Mouse (Mus musculus) urinary bladder, postnatal 36 days (tissue): ENCODE data around the gene Nhp2.
"Not testable (repeated sequence)": the region's sequence is repeated elsewhere in the genome, so short reads cannot be mapped to it uniquely, and the experiment has no call there.

ENCODE experiments used
- DNase-seq, 2 experiments: peaks; one replicate each; pipeline ENCODE4 v3.0.0; 2022; ENCODE audit warnings: low spot score in 2 of 2, mixed read lengths in 1 of 2

Nhp2 gene

DNA sequence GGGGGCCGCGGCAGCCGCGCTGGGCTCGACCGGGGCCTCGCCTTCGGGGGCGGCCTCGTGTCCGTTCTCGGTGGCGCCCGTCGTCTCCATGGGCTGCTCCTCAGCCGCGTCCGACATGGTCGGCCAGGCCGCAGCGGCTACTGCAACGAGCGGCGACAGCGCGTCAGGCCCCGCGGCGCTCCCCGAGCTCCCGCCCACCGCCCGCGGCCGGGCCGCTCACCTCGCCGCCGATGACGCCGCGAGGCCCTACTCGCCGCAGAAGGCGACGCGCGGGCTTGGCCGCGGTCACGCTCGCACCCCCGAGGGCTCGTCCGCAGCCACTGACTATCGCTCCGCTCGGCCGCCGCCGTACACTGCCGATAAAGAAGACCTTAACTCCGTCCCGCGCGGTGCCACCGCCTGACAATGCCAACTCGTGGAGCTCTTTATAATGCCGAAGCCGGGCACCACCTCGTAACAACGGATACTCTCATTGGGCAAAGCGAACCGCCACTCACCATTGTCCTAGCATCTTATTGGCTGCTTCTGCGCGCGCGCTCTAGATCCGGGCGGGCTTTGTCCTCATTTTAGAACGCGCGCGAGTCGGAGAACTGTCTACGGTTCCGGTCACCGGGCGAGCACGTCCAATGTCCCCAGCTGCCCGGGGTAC, 13.0 kb upstream of the Nhp2 start, which contains the start of gene Hnrnpab:
Gene Hnrnpab (minus strand): TSS at position 401 of the 649 bp plus-strand sequence.
- DNase-seq, result peak; percentile 96 to 97

DNA sequence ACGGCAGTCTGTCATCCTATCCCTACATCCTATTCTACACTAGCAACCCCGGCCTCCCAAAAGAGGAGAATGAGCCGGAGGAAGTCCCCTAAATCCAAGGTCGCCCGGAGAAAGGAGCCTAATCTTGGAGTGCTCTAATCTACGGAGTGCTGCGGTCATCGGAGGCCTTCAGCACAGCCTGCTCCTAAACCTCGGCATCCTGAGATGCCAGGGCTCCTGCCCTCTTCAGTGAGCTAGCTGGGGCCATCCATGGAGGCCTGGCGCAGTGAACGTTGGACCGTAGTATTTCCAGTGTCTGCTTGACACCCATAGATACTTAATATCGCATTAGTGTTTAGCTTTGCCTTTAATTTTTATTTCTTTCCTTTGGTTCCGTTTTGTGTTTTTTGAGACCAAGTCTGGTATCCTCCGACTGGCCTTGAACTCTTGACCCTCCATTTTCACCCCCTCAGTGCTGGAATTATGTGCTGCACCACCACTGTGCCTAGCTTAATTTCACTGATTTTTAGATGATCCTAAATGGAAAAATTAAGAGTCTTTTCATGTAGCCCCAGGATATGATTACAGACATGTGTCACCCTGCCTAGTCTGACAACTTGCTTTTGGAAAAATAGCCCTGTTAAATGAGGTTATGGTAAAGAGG, 12.3 kb upstream of the Nhp2 start:
- DNase-seq, result no peak

- DNase-seq, result no peak
Measured at GRCm38 (mm10) chr11:51609266-51609909, 10.1 kb upstream of the Nhp2 start.

DNA sequence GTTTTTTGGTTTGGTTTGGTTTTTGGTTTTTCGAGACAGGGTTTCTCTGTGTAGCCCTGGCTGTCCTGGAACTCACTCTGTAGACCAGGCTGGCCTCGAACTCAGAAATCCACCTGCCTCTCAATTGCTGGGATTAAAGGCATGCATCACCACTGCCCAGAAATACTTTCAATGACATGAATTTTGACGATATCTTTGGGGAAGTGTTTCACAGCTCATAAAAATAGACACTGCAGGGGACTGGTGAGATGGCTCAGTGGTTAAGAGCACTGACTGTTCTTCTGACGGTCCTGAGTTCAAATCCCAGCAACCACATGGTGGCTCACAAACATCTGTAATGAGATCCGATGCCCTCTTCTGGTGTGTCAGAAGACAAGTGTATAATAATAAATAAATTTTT, 9.6 kb upstream of the Nhp2 start:
- DNase-seq, result not testable (repeated sequence)

GRCm38 (mm10) chr11:51614256-51614655, 5.3 kb upstream of the Nhp2 start:
- DNase-seq, result no peak

GRCm38 (mm10) chr11:51615129-51615528, 4.4 kb upstream of the Nhp2 start:
- peak; percentile 32 to 43 for DNase-seq

GRCm38 (mm10) chr11:51615601-51616000, 3.9 kb upstream of the Nhp2 start:
- DNase-seq, result peak; percentile 72 to 82

GRCm38 (mm10) chr11:51616113-51616512, 3.4 kb upstream of the Nhp2 start:
- not testable (repeated sequence) for DNase-seq

GRCm38 (mm10) chr11:51617693-51618092, 1.8 kb upstream of the Nhp2 start:
- peak; percentile 53 to 67 for DNase-seq

DNA sequence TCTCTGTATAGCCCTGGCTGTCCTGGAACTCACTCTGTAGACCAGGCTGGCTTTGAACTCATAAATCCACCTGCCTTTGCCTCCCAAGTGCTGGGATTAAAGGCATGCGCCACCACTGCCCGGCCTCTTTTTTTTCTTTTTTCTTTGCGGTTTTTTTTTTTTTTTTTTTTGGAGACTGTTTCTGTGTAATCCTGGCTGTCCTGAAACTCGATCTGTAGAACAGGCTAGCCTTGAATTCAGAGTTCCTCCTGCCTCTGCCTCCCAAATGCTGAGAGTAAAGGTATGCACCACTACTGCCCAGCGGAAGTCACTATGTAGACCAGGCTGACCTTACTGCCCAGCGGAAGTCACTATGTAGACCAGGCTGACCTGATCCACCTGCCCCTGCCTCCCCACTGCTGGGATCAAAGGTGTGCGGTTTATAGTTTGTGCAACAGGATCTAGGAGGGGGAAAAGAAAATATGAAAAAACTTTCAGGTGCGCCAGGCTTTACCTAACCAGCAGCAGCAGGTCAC, 584 bp upstream of the Nhp2 start:
- DNase-seq, result no peak

DNA sequence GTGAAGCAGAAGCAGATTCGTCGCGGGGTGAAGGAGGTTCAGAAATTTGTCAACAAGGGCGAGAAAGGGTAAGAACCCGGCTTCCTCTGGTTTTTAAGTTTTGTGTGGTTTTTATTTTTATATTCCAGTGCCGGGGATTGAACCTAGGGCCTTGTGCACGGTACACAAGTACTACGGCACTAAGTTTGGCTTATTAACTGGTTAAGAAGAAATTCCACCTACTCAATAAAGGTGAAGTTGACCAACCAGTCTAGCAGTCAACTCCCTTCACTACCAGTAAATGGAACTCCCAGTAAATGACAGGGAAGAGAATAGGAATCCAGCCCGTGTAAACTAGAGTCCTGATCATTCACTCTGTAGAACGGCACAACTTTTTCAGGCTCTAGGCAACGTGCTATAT, 549 bp downstream of the Nhp2 start:
- no peak for DNase-seq

GRCm38 (mm10) chr11:51621776-51622175, 2.2 kb downstream of the Nhp2 start:
- DNase-seq, result no peak

DNA sequence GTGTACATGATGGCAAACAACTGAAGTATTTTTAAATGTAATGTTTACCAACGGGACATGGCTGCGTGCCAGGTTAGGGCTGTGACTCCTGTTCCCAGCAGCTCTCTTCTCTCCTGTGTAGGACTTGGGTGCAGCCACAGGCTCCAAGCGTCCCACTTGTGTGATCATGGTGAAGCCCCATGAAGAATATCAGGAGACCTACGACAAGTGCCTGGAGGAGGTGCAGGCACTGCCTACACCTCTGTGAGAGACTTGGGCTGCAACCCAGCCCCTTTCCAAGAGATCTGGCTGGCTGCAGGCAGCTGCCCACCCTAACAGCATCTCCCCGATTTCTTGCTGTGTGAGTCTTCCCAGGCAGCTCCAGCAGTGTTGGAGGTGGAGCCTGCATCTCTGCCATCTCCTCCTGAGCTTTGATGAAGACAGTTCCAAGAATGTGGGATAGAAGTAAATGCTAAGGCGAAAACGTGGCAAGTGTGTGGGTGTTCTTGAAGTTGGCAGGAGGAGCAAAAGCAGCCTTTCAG, 3.5 kb downstream of the Nhp2 start:
- peak in 1 of 2 experiments; percentile 32 for DNase-seq

DNA sequence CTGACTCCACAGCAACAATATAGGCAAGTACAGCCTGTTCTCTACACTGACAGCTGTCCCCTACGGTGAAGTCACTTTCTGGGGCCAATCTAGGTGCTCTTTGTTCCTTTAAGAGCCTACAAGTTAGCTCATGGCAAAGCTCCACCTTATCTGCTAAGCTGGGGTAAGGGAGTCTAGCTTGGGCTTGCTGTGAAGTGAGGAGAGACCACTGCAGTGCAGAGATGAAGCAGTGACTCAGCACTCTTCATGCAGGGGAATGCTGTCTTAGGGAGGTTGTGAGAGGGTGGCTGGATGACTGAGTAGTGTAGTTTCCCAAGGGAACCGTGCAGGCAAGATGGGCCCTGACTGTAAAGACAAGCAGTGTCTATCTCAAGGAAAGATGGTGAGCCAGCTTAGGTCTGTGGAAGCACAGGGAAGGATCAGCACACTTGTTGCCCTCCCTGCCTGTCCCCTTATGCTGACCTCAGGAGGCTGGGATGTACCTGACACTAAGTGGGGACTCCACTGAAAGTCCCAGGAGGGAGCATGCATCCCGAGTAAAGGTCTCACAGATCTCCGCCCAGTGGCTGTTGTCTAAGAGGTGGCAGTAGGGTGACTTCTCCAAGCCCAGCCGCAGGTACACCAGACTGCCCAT, 5.8 kb downstream of the Nhp2 start:
- DNase-seq, result no peak

DNA sequence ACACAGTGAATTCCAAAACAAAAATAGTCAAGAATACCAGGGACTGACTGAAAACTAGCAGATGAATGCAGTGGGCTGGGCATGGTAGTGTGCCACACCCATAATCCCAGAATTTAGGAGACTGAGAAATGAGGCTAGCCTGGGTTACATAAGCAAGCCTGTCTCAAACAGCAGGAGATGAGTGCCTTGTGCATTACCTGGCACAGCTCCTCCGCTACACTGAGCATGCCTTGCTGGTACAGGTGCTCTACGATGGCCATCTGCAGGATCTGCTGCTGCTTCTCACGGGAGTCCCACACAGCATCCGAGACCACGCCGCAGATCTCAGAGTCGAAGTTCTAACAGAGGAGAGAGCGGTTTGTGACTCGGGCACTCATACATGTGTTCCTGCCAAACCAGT, 7.9 kb downstream of the Nhp2 start:
- DNase-seq, result no peak

DNA sequence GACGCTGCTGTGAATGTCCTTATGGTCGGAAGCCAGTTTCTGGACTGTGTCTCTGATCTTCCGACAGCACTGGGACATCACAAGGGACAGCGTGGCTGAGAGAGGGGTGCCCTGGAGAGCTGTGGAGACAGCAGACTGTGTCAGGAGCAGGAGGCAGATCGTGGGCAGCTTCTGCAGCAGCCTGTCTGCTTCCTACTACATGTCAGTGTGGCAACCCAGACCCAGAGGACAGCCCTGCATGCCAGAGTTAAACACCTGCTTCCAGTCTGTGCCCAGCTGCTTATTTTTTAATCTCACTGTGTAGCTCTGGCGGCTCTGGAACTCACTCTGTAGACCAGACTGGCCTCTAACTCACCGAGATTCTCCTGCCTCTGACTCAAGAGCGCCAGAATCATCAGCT, 8.4 kb downstream of the Nhp2 start:
- DNase-seq, result no peak

GRCm38 (mm10) chr11:51629651-51630314, 10.2 kb downstream of the Nhp2 start:
- DNase-seq, result no peak

DNA sequence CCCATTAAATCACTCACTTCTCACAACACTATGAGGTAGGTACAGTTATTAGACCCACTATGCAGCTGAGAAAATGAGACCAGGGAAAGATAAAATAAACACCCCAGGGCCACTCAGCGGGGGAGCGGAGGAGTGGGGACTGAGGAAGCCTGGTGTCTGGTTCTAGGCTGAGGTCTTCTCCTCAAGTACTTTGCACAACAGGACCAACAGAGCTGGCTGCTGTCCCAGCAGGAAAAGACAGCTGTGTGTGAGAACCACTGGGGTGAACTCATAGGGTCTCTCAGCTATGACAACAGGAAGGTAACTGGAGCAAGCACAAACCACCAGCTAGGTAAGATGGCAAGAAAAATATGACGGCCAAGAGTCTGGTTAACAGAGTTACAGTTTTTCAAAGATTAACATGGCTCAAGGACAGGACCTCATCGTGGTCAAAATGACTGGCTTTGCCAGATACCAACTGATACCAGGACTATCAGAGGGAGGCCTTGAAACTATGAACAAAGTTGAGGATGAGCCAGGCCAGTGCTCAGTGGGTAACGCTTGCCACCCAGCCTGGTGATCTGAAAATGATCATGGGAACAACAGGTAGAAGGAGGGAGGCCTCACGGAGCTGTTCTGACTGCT, 12.7 kb downstream of the Nhp2 start:
- DNase-seq, result no peak

- not testable (repeated sequence) for DNase-seq
Measured at GRCm38 (mm10) chr11:51633200-51633599, 13.7 kb downstream of the Nhp2 start.

GRCm38 (mm10) chr11:51633721-51634120, 14.2 kb downstream of the Nhp2 start:
- DNase-seq, result no peak

DNA sequence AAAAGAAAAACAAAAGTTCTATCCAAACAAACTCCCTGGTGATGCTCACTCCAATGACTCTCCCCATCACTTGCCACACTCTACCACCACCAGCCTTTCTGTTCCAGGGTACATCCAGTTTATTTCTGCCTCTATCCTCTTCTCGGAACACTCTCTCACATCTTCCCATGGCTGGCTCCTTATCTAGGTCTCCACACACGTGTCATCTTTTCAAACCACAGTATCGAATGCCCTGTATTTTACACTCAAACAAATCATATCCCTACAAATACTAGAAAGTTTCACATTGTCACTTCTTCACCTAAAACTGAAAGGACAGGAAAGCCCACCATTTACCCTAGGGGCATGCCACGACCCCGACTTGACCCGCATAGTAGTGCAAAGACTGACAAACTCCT, 15.6 kb downstream of the Nhp2 start:
- DNase-seq, result no peak
